9 mouse cellular contexts compared by ENCODE assay signal in the genomic region with DNA sequence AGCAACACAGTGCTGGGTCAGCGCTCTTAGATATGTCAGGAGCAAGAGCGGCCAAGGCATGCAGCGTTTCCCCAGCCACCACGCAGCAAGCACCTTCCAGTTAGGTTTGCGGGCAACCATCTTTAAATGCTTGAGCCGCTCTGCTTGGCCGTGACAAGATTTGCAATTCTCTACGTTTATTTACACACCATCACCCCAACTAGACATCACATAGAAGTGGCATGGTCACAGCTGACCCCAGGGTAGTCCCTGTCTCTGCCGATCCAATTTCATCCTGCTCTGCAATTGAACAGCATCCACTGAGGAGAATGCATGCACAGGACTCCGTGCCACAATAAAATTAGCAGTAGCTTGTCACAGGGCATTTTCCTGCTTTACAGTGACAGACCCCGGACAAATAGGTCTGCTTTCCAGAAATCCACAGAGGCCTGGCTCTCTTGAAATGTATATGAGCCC.
A peak's percentile ranks its signal among the peaks of the same experiment; 100 is the strongest.
DNase-seq lines count a peak whose midpoint lies in the region; ATAC-seq and TF ChIP-seq lines count a peak whose summit lies in the region.
"Had no signal": no experiment of that assay in that cellular context is flagged by ENCODE, and none has a peak within 500 bp of the region (broad histone marks: within the 10 kb centered on the region; RNA-seq: fewer than 3 reads in every experiment).

No protein-coding gene starts in this region.

- H3K27me3 ChIP-seq in lung, embryonic 15.5 days, result no peaks in the 10 kb centered on the region
- no peaks in the 10 kb centered on the region for H3K27me3 ChIP-seq in hindbrain, embryonic 16.5 days (replicated peaks; ENCODE audit: control insufficient read depth, insufficient read depth, low read length)

- TF ChIP-seq CTCF in olfactory bulb, adult 2 months (IDR thresholded peaks at IDR 0.05; ENCODE audit: insufficient read depth, low read depth, low read length), result no peak

- ATAC-seq in lung, embryonic 15.5 days (ENCODE audit: borderline replicate concordance, extremely low read depth, low FRiP score, low TSS enrichment), result no peak
- peak; percentile 92 for ATAC-seq in hindbrain, embryonic 16.5 days

- H3K36me3 ChIP-seq in lung, embryonic 15.5 days, result no peaks in the 10 kb centered on the region
- H3K36me3 ChIP-seq in hindbrain, embryonic 16.5 days (ENCODE audit: control insufficient read depth, insufficient read depth, low read length), result no peaks in the 10 kb centered on the region

- WGBS in lung, embryonic 15.5 days, result 12% methylated on average over 11 of the region's 11 CpGs
- 9% methylated on average over 11 of the region's 11 CpGs for WGBS in hindbrain, embryonic 16.5 days
- 28% methylated on average over 11 of the region's 11 CpGs for WGBS in olfactory bulb, adult 2 months

- H3K4me2 ChIP-seq in lung, embryonic 15.5 days, result 0 out of 2 replicates have a peak overlapping the region, but pooled peaks have one; percentile 6
- peak overlapping the region; percentile 50 for H3K4me2 ChIP-seq in hindbrain, embryonic 16.5 days (ENCODE audit: low read length)

- H3K4me1 ChIP-seq in lung, embryonic 15.5 days, result no peaks in the 10 kb centered on the region
- H3K4me1 ChIP-seq in hindbrain, embryonic 16.5 days (ENCODE audit: control insufficient read depth, insufficient read depth, low read depth, low read length), result peaks cover 6% of the 10 kb centered on the region; the same call in 1 of the 2 replicates
- H3K4me1 ChIP-seq in olfactory bulb, adult 2 months (ENCODE audit: control insufficient read depth, insufficient read depth, low read length), result peaks cover 2% of the 10 kb centered on the region; the same call in 1 of the 2 replicates

- H3K9me3 ChIP-seq in lung, embryonic 15.5 days, result no peaks in the 10 kb centered on the region
- no peaks in the 10 kb centered on the region for H3K9me3 ChIP-seq in hindbrain, embryonic 16.5 days (ENCODE audit: control insufficient read depth, low read length)

- no peak overlapping the region for H3K27ac ChIP-seq in lung, embryonic 15.5 days
- H3K27ac ChIP-seq in hindbrain, embryonic 16.5 days (ENCODE audit: low read depth, low read length), result no peak overlapping the region
- H3K27ac ChIP-seq in olfactory bulb, adult 2 months (ENCODE audit: insufficient read depth, low read depth, low read length), result no peak overlapping the region

- TF ChIP-seq POLR2A in olfactory bulb, adult 2 months (IDR thresholded peaks at IDR 0.05; ENCODE audit: insufficient read depth, low read depth, low read length), result no peak

- H3K4me3 ChIP-seq in lung, embryonic 15.5 days, result no peak overlapping the region
- peak overlapping the region; percentile 29 for H3K4me3 ChIP-seq in hindbrain, embryonic 16.5 days (ENCODE audit: low read length)
- peak overlapping the region; percentile 9 for H3K4me3 ChIP-seq in olfactory bulb, adult 2 months (ENCODE audit: insufficient read depth, low read depth, low read length)

- DNase-seq in cerebellum, postnatal 36 days, result peak; percentile 2 to 8
- DNase-seq in cerebellum, adult 11-12 months, result no peak
- DNase-seq in lung, adult 18-20 months, result no peak
- no peak for DNase-seq in spleen, postnatal 4 days (ENCODE audit: low spot score in 2 of 2)
- no peak for DNase-seq in layer of hippocampus, adult 9-11 months
- DNase-seq: heart, adult 18-20 months had no signal

- no peak overlapping the region for H3K9ac ChIP-seq in lung, embryonic 15.5 days
- H3K9ac ChIP-seq in hindbrain, embryonic 16.5 days (ENCODE audit: low read depth, low read length), result peak overlapping the region; percentile 24

Comparison
In these comparisons a context has a peak if more than half of its experiments do, and no peak if none do; other contexts are left out.
1. DNase-seq: peak in cerebellum, postnatal 36 days (2 of 2); none in cerebellum, adult 11-12 months (single experiment), lung, adult 18-20 months (0 of 2), spleen, postnatal 4 days (0 of 2) and layer of hippocampus, adult 9-11 months (single experiment).